Mouse (Mus musculus): ENCODE data around the gene Dcaf4.

- TF ChIP-seq CTCF (IDR thresholded peaks at IDR 0.05; ENCODE audit: control insufficient read depth, insufficient read depth, insufficient read length) (no peak), MAX (IDR thresholded peaks at IDR 0.05) (no peak)
These were observed 33.5 kb downstream of the Dcaf4 start for GRCm38 (mm10) chr12:83553816-83554215.
